Mouse (Mus musculus): ENCODE data around the gene Tmub2.
"Not testable (repeated sequence)": the region's sequence is repeated elsewhere in the genome, so short reads cannot be mapped to it uniquely, and the experiment has no call there.

Gene Tmub2

GRCm38 (mm10) chr11:102280267-102280666 lies 4.5 kb upstream of the Tmub2 start:
- DNase-seq: not testable (repeated sequence)

- no peak for DNase-seq
Observed at GRCm38 (mm10) chr11:102283922-102284321, 809 bp upstream of the Tmub2 start.

- DNase-seq: no peak
Observed at GRCm38 (mm10) chr11:102285095-102285834, 534 bp downstream of the Tmub2 start.

GRCm38 (mm10) chr11:102287485-102287884 lies 2.8 kb downstream of the Tmub2 start:
- no peak for DNase-seq

GRCm38 (mm10) chr11:102288027-102288804 lies 3.5 kb downstream of the Tmub2 start:
- DNase-seq: no peak

- no peak for DNase-seq
Observed at GRCm38 (mm10) chr11:102288913-102289312, 4.2 kb downstream of the Tmub2 start.

- DNase-seq: no peak
Observed at GRCm38 (mm10) chr11:102289511-102290100, 4.9 kb downstream of the Tmub2 start.

GRCm38 (mm10) chr11:102290141-102290540 lies 5.4 kb downstream of the Tmub2 start:
- no peak for DNase-seq

GRCm38 (mm10) chr11:102291051-102291535 lies 6.4 kb downstream of the Tmub2 start:
- no peak for DNase-seq

GRCm38 (mm10) chr11:102293971-102294370 lies 9.2 kb downstream of the Tmub2 start:
- no peak for DNase-seq

GRCm38 (mm10) chr11:102294416-102294815 lies 9.7 kb downstream of the Tmub2 start:
- no peak for DNase-seq

- no peak for DNase-seq
Observed at GRCm38 (mm10) chr11:102294887-102295597, 10.3 kb downstream of the Tmub2 start.

- DNase-seq: peak; percentile 60
Observed at GRCm38 (mm10) chr11:102295598-102296471, 11.1 kb downstream of the Tmub2 start.

- DNase-seq: peak; percentile 98
Observed at GRCm38 (mm10) chr11:102296491-102297472, 12.1 kb downstream of the Tmub2 start, which contains the start of gene Atxn7l3. Gene Atxn7l3 (minus strand): TSS chr11:102296631.

- DNase-seq: no peak
Observed at GRCm38 (mm10) chr11:102297577-102298556, 13.1 kb downstream of the Tmub2 start.

GRCm38 (mm10) chr11:102299839-102300238 lies 15.1 kb downstream of the Tmub2 start:
- peak; percentile 61 for DNase-seq

- no peak for DNase-seq
Observed at GRCm38 (mm10) chr11:102304141-102304540, 19.4 kb downstream of the Tmub2 start.

- DNase-seq: no peak
Observed at GRCm38 (mm10) chr11:102305359-102305758, 20.6 kb downstream of the Tmub2 start.

GRCm38 (mm10) chr11:102308104-102308503 lies 23.4 kb downstream of the Tmub2 start:
- DNase-seq: no peak
